Mouse (Mus musculus) stomach, embryonic 14.5 days (tissue): Measurements from ENCODE around the gene 4931406C07Rik. TPM values are rescaled to one million over a fixed set of nuclear protein-coding genes. Genes with fewer than 3 reads are reported as not detected.
"Not testable (repeated sequence)": the region's sequence is repeated elsewhere in the genome, so short reads cannot be mapped to it uniquely, and the experiment has no call there.

Experiments
- ATAC-seq: fragments of 200-750 bp; cut with Nextera tagmentation; 2 replicates; pipeline ENCODE4 v1.8.0; 2017; ENCODE audit warnings: low read depth, moderate TSS enrichment; ENCODE audit not compliant: insufficient number of reproducible peaks, insufficient read depth, low FRiP score
- H3K27ac ChIP-seq: fragments of 300-500 bp; sonication (generic); 2 replicates; pipeline ENCODE4 v1.5.1; 2014; ENCODE audit warnings: mild to moderate bottlenecking, low read length, moderate library complexity, mixed read lengths
- H3K27me3 ChIP-seq: fragments of 300-500 bp; sonication (generic); 2 replicates; pipeline ENCODE4 v1.6.1; 2014; ENCODE audit warnings: low read length, control low read depth, mixed read lengths; ENCODE audit not compliant: control insufficient read depth, insufficient read depth
- H3K36me3 ChIP-seq: fragments of 300-500 bp; sonication (generic); 2 replicates; pipeline ENCODE4 v1.6.1; 2014; ENCODE audit warnings: mild to moderate bottlenecking, control low read depth, low read length, moderate library complexity, mixed read lengths; ENCODE audit not compliant: control insufficient read depth, insufficient read depth
- H3K4me1 ChIP-seq: fragments of 300-500 bp; sonication (generic); 2 replicates; pipeline ENCODE4 v1.6.1; 2014; ENCODE audit warnings: low read length, control low read depth, mixed read lengths; ENCODE audit not compliant: control insufficient read depth, insufficient read depth
- H3K4me2 ChIP-seq: fragments of 300-500 bp; sonication (generic); replicated peaks from 2 replicates; pipeline ENCODE4 v1.6.1; 2014; ENCODE audit warnings: low read depth, low read length, control low read depth
- H3K4me3 ChIP-seq: fragments of 300-500 bp; sonication (generic); 2 replicates; pipeline ENCODE4 v1.5.1; 2014; ENCODE audit warnings: low read depth, low read length, control low read depth
- H3K9ac ChIP-seq: fragments of 300-500 bp; sonication (generic); replicated peaks from 2 replicates; pipeline ENCODE4 v1.6.1; 2014; ENCODE audit warnings: low read depth, mild to moderate bottlenecking, control low read depth, low read length, moderate library complexity, mixed read lengths
- H3K9me3 ChIP-seq: fragments of 300-500 bp; sonication (generic); 2 replicates; pipeline ENCODE4 v1.6.1; 2016; ENCODE audit warnings: low read depth, low read length, control low read depth; ENCODE audit not compliant: control insufficient read depth
- WGBS: fragments of 180-500 bp; shearing (Covaris S2); extraction: QIAGEN DNeasy Blood & Tissue Kit; methylation state at CpG from one replicate; pipeline ENCODE4 v1.1.7; 2014; 5-methylcytosine and 5-hydroxymethylcytosine counted together
- polyA plus RNA-seq: library from polyadenylated mRNA; unstranded; fragments of >200 nt; fragmentation: Nextera tagmentation; extraction: Ambion mirVana; gene quantifications from 2 replicates; pipeline ENCODE4 v1.2.1, GENCODE M21; 2014

4931406C07Rik gene
- polyA plus RNA-seq, 1 experiment from 2014 or later, result 10.3 TPM

GRCm38 (mm10) chr9:15312054-15312735 is 5.9 kb upstream of the 4931406C07Rik start:
- H3K4me3 ChIP-seq, result no peak overlapping the region
- H3K4me1 ChIP-seq, result peaks cover 14% of the 10 kb centered on the region; the same call in 1 of the 2 replicates
- H3K27me3 ChIP-seq, result no peaks in the 10 kb centered on the region
- peaks cover 73% of the 10 kb centered on the region for H3K36me3 ChIP-seq
- no peak overlapping the region for H3K27ac ChIP-seq
- ATAC-seq, result no peak
- H3K4me2 ChIP-seq, result no peak overlapping the region
- no peaks in the 10 kb centered on the region for H3K9me3 ChIP-seq
- 91% methylated on average over 2 of the region's 2 CpGs for WGBS
- H3K9ac ChIP-seq, result no peak overlapping the region

GRCm38 (mm10) chr9:15310179-15310578 is 3.9 kb upstream of the 4931406C07Rik start:
- no peak for ATAC-seq

GRCm38 (mm10) chr9:15309425-15309824 is 3.2 kb upstream of the 4931406C07Rik start:
- 48% methylated on average over 4 of the region's 4 CpGs for WGBS
- H3K4me3 ChIP-seq, result peak overlapping the region; percentile 3; the same call in 1 of the 2 replicates

More at GRCm38 (mm10) chr9:15310179-15310578, 3.9 kb upstream of the 4931406C07Rik start:
- peaks cover 64% of the 10 kb centered on the region for H3K36me3 ChIP-seq
- no peak overlapping the region for H3K9ac ChIP-seq
- no peak overlapping the region for H3K27ac ChIP-seq
- no peaks in the 10 kb centered on the region for H3K9me3 ChIP-seq
- 87% methylated on average over 1 of the region's 1 CpGs for WGBS
- no peak overlapping the region for H3K4me2 ChIP-seq
- no peak overlapping the region for H3K4me3 ChIP-seq
- H3K4me1 ChIP-seq, result peaks cover 16% of the 10 kb centered on the region; the same call in 1 of the 2 replicates
- H3K27me3 ChIP-seq, result no peaks in the 10 kb centered on the region

GRCm38 (mm10) chr9:15308254-15308653 is 2.0 kb upstream of the 4931406C07Rik start:
- H3K4me2 ChIP-seq, result peak overlapping the region; percentile 84; the same call in 1 of the 2 replicates
- no peak overlapping the region for H3K27ac ChIP-seq
- H3K4me3 ChIP-seq, result no peak overlapping the region
- no peaks in the 10 kb centered on the region for H3K9me3 ChIP-seq
- ATAC-seq, result no peak
- peaks cover 45% of the 10 kb centered on the region for H3K36me3 ChIP-seq
- peaks cover 16% of the 10 kb centered on the region; the same call in 1 of the 2 replicates for H3K4me1 ChIP-seq
- H3K27me3 ChIP-seq, result no peaks in the 10 kb centered on the region
- peak overlapping the region; percentile 82; the same call in 1 of the 2 replicates for H3K9ac ChIP-seq
- WGBS, result 43% methylated on average over 2 of the region's 2 CpGs

More at GRCm38 (mm10) chr9:15309425-15309824, 3.2 kb upstream of the 4931406C07Rik start:
- Histone ChIP-seq H3K9ac (no peak overlapping the region), H3K4me2 (peak overlapping the region; percentile 29), H3K27me3 (no peaks in the 10 kb centered on the region), H3K9me3 (no peaks in the 10 kb centered on the region), H3K36me3 (peaks cover 56% of the 10 kb centered on the region), H3K27ac (no peak overlapping the region), H3K4me1 (peaks cover 16% of the 10 kb centered on the region; the same call in 1 of the 2 replicates)
- ATAC-seq, result no peak

GRCm38 (mm10) chr9:15307257-15307656 is 1.0 kb upstream of the 4931406C07Rik start:
- peak overlapping the region; percentile 84 for H3K4me2 ChIP-seq
- WGBS, result 10% methylated on average over 6 of the region's 6 CpGs
- no peak for ATAC-seq
- no peak overlapping the region for H3K27ac ChIP-seq
- no peaks in the 10 kb centered on the region for H3K9me3 ChIP-seq
- H3K9ac ChIP-seq, result peak overlapping the region; percentile 82
- H3K27me3 ChIP-seq, result no peaks in the 10 kb centered on the region
- peaks cover 16% of the 10 kb centered on the region; the same call in 1 of the 2 replicates for H3K4me1 ChIP-seq
- peak overlapping the region; percentile 78 for H3K4me3 ChIP-seq
- peaks cover 35% of the 10 kb centered on the region for H3K36me3 ChIP-seq

- H3K4me2 ChIP-seq, result peak within 1 kb of the TSS; percentile 84
Observed at GRCm38 (mm10) chr9:15305503-15306397, 498 bp downstream of the 4931406C07Rik start, which contains the start of gene Taf1d. TSS of gene Taf1d (plus strand) at chr9:15306214.

GRCm38 (mm10) chr9:15302881-15303280 is 3.4 kb downstream of the 4931406C07Rik start:
- WGBS, result 57% methylated on average over 2 of the region's 2 CpGs
- peaks cover 15% of the 10 kb centered on the region; the same call in 1 of the 2 replicates for H3K4me1 ChIP-seq
- no peak overlapping the region for H3K27ac ChIP-seq
- no peak for ATAC-seq
- no peak overlapping the region for H3K9ac ChIP-seq
- H3K4me2 ChIP-seq, result no peak overlapping the region
- no peaks in the 10 kb centered on the region for H3K9me3 ChIP-seq
- H3K4me3 ChIP-seq, result no peak overlapping the region
- H3K36me3 ChIP-seq, result no peaks in the 10 kb centered on the region
- no peaks in the 10 kb centered on the region for H3K27me3 ChIP-seq

More at GRCm38 (mm10) chr9:15305503-15306397, 498 bp downstream of the 4931406C07Rik start, which contains the start of gene Taf1d:
- Histone ChIP-seq H3K4me1 (peaks cover 22% of the 10 kb centered on the region; the same call in 1 of the 2 replicates), H3K9me3 (no peaks in the 10 kb centered on the region), H3K36me3 (peaks cover 23% of the 10 kb centered on the region), H3K9ac (peak within 1 kb of the TSS; percentile 82), H3K27ac (peak within 1 kb of the TSS; percentile 93), H3K27me3 (no peaks in the 10 kb centered on the region), H3K4me3 (peak within 1 kb of the TSS; percentile 78)
- ATAC-seq, result peak; percentile 95
- WGBS, result 13% methylated on average over 45 of the region's 45 CpGs

GRCm38 (mm10) chr9:15302006-15302405 is 4.2 kb downstream of the 4931406C07Rik start:
- not testable (repeated sequence) for H3K9ac ChIP-seq, ATAC-seq, H3K36me3 ChIP-seq, H3K9me3 ChIP-seq, H3K4me3 ChIP-seq, H3K4me2 ChIP-seq, H3K4me1 ChIP-seq, H3K27ac ChIP-seq, H3K27me3 ChIP-seq
- WGBS, result 76% methylated on average over 6 of the region's 6 CpGs
